Mouse (Mus musculus): Measurements from ENCODE around the gene Dcp1a.

The Dcp1a gene

GRCm38 (mm10) chr14:30479361-30479948 lies at the start of gene Dcp1a:
Dcp1a (plus strand) TSS chr14:30479535.
- DNase-seq (ENCODE audit: low spot score in 2 of 2): peak; percentile 95 to 97

- no peak for DNase-seq (ENCODE audit: low spot score in 2 of 2)
Measured at GRCm38 (mm10) chr14:30429606-30430005, 49.7 kb upstream of the Dcp1a start.

DNA sequence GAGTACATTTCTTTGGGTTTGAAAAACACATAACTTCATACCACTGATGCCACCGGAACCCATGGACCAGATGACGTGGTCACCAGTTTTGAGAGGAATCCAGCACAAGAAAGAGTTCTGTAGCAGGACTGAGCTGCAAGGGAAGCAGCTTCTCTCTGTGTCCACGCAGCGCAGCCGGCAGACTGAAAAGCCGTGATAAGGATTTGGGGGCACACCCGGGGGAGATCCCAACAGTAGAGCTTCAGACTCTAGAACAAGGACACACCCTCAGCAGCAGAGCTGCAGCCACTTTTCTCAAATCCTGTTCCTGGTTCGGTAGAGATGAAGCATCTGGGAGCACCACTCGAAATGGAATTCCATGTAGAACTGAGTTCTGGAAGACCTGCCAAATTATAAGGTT lies 49.3 kb upstream of the Dcp1a start:
- DNase-seq (ENCODE audit: low spot score in 2 of 2): no peak

GRCm38 (mm10) chr14:30430446-30430845 lies 48.9 kb upstream of the Dcp1a start:
- DNase-seq (ENCODE audit: low spot score in 2 of 2): no peak

DNA sequence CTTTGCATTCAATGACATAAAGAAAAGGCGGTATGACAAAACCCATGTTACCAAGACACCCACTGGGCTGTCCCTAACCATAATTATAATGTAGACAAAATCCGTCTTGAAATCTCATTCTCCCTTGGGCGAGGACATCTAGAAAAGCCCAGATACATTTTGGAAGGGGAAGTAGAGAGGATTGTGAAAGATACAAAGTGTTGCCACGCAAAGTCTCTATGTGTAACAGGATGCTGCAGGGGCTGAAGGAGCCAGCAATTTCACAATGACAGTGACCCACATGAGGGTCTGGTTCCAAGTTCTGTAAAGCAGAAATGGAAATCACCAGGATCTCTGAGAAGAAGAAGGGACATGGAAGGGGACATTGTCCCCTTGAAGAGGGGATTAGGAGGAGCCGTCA lies 44.0 kb upstream of the Dcp1a start:
- DNase-seq (ENCODE audit: low spot score in 2 of 2): no peak

DNA sequence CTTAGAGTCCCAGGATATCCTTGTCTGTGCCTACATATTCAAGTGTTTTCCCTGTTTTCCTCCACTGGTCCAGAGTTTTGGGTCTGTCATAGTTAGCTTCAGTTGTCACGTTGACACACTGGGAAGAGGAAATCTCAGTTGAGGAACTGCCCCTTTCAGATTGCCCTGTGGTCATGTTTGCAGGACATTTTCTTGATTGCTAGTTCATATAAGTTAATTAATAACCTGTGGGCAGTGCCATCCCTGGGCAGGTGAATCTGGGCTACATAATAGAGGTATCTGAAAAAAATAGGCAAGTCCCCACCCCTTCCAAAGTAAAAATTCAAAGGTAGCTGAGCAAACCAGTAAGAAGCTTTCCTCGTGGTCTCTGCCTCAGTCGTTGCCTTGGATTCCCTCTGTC lies 39.4 kb upstream of the Dcp1a start:
- no peak for DNase-seq (ENCODE audit: low spot score in 2 of 2)

DNA sequence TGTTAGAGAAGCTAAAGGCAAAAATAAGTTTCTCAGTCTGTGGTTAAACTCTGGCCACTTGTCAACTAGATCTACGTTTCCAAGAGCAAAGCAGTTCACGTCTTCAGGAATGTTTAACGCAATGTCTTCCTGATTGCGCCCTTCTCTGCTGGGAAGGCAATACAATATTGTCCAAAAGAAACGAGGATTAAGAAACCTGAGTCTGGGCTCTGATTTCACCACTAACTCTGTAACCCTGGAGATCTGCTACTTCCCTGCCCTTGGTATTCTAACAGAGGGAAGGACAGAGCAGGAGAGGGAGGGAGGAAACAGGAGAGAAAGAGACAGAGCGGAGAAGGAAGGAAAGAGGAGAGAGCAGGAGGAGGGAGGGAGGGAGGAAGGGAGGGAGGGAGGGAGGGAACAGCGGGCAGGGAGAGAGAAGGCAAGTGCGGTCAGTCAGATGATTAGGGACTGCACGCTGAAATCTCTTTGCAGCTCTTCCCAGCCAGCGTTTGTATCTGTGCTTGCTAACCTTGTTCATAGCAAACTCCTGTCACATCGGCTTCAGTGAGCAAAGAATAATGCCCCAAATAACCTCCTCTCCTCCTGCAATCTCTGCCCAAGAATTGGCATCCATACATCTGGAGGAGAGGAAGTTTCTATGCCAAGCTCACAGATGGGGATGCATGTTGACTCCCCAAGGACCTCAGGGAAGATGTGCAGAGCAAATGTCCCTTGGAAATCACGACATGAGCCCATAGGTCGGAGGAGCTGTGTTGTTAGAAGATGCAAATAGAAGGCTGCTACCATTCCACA lies 23.3 kb upstream of the Dcp1a start:
- DNase-seq (ENCODE audit: low spot score in 2 of 2): no peak

DNA sequence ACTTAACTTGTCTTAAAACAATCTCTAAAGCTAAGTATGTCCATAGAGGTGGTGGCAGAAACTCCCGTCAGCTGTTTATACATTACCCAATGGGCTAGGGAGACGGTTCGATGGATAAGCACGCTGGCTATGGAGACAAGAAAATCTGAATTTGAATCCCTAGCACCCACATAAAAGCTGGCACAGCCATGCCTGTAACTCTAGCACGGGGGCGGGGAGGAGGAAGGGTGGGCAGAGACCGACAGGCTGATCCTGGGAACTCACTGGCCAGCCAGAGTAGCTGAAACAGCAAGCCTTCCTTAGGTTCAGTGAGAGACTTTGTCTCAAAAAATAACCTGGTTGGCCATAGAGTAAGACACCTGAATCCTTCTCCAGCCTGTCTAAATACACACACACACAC lies 21.9 kb upstream of the Dcp1a start:
- no peak for DNase-seq (ENCODE audit: low spot score in 2 of 2)

DNA sequence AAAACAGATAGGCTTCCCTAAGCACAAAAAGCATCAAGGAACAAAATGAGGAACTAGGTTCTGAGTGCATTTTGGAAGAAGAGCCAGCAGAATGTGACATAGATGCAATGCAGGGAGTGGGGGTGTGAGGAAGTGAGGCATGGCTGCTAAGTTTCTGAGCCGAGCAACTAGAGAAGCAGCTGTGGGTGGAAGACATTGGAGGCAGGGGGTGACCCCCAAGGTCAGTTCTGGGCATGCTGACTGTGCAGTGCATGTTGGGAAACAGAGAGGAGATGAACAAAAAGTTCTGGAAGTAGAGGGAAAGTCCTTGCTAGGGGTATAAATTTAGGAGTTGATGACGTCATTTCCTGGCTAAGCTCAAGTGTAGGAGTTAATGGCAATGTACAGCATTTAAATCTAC lies 21.4 kb upstream of the Dcp1a start:
- peak in 1 of 2 experiments; percentile 55 for DNase-seq (ENCODE audit: low spot score in 2 of 2)

DNA sequence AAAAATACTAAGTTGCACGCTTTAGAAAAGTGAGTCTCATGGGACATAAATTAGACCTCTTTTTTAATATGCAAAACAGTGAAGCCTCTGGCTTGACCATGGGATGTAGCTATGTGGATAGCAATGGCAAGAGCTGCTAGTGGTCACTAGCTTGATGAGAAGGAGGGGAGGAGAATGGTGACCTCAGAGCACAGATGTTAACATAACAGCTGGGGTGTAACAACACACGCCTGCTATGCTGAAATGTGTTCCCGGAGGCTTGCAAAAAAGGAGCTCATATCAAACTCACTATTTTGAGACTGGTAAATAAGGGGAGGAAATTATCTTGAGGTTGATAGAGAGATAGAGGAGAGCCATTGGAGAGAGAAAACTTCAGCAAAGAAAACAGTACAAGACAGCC lies 20.5 kb upstream of the Dcp1a start:
- no peak for DNase-seq (ENCODE audit: low spot score in 2 of 2)

GRCm38 (mm10) chr14:30459891-30460523 lies 19.3 kb upstream of the Dcp1a start:
- peak; percentile 51 to 72 for DNase-seq (ENCODE audit: low spot score in 2 of 2)

DNA sequence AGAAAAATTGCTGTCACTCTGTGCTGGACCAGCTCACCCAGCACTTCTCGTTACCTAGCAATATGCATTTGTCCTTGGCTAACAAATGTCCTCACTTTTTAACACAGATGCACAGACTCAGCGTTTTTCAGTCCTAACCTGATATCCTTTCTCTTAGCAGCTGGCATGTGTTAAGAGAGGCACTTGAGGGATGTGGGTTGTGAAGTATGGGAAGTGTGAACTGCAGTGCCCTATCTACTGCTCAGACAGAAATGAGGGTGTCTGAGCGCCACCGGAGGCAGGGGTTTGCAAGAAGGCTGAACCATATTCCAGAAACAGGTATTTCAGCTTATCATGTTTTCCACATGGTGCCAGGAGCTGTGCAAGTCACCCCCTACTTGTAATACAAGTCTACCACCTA lies 16.0 kb upstream of the Dcp1a start:
- DNase-seq (ENCODE audit: low spot score in 2 of 2): no peak

DNA sequence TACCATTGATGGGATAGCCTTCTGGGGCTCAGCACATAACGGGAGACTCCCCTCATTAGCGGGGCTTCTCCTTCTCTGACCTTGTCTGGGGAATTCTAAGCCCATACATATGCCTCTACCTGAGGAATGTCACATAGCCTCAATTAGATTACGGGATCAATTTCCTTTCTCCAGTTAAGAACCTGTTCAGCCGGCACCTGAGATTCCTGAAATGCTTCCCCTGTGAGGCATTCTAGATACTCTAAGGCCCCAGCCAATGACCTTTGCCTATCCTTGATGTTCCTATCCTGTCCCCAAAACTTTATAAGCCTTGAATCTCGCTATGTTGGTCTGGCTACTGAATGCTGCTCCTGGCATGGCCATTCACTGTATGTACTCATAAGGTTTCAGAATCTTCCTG lies 5.7 kb upstream of the Dcp1a start:
- DNase-seq (ENCODE audit: low spot score in 2 of 2): no peak

DNA sequence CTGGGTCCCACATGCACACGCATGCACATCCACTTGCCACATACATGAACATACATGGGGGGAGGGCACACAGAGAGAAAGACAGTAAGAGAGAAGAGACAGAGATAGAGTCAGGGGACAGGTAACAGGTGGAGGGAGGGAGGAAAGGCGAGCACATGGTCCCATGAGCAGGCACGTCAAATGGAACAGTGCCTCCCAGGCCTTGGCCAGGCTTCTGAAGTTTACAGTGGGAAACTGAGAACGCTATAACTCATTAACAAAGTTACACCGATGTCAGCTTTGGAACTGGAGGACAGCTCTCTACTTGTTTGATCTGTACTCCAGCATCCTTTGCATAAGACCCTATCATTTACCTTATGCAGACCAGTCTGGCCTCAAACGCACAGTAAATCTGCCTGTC lies 4.9 kb upstream of the Dcp1a start:
- no peak for DNase-seq (ENCODE audit: low spot score in 2 of 2)

DNA sequence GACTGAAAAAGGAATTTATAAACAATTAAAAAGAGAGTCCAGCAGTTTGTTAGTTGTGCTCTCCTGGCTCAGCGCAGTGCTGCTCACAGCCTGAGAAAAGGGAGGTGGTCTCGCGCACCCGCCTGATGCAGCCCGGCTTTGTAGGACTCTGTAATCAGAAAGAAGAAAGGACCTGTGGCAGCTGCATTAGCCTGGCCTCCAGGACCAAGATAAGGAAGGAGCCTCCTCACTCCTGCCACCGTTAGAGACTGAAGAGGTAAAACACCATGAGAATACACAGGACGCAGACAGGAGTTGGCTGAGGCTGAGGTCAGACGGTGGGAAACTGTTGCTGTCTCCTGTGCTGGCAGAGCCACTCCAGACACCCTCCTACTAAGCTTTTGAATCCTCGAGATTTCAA lies 12.0 kb downstream of the Dcp1a start, which contains the start of gene Cacna1d:
TSS of gene Cacna1d (minus strand) at position 114 of the 400 bp plus-strand sequence.
- no peak for DNase-seq (ENCODE audit: low spot score in 2 of 2)

DNA sequence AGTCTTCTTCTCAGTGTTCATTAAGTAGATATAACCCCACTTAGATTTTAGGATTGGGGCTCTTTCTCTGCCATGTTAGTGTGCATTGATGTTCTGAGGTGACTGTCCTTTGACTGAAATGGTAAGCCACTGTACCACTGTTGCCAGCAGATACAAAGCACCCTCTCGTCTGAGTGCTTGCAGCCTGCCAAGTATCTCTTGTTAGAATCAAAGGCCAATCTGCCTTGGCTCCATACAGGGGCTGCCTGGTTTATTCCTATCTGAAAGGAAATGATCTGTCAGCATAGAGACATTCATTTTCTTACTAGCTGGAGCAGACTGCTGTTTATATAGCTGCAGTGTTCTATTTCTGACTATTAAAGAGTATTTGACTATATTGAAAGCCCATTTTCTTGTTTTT lies 13.9 kb downstream of the Dcp1a start:
- no peak for DNase-seq (ENCODE audit: low spot score in 2 of 2)

GRCm38 (mm10) chr14:30494998-30495397 lies 15.7 kb downstream of the Dcp1a start:
- DNase-seq (ENCODE audit: low spot score in 2 of 2): no peak

- no peak for DNase-seq (ENCODE audit: low spot score in 2 of 2)
Measured at GRCm38 (mm10) chr14:30498202-30498601, 18.9 kb downstream of the Dcp1a start.

DNA sequence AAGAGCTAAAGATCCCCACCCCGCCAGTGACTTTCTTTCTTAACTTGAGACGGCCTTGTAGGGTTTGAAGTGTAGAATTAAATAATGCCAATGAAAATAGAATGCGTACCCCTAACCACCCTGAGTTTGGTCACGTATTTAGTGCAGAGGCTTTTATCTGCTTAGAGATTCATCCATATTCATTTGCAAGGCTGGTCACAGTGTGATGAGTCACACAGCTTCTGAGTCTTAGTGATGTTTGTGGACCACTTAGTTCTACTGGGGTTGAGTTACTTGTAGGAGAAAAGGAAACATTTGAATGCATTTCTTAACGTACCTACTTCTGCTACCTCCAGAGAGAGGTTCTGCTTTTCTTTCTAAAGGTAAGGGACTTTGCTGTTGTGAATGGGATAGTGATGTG lies 25.7 kb downstream of the Dcp1a start:
- DNase-seq (ENCODE audit: low spot score in 2 of 2): no peak

GRCm38 (mm10) chr14:30510214-30510763 lies 31.0 kb downstream of the Dcp1a start:
- no peak for DNase-seq (ENCODE audit: low spot score in 2 of 2)

GRCm38 (mm10) chr14:30512896-30513295 lies 33.6 kb downstream of the Dcp1a start:
- DNase-seq (ENCODE audit: low spot score in 2 of 2): no peak

DNA sequence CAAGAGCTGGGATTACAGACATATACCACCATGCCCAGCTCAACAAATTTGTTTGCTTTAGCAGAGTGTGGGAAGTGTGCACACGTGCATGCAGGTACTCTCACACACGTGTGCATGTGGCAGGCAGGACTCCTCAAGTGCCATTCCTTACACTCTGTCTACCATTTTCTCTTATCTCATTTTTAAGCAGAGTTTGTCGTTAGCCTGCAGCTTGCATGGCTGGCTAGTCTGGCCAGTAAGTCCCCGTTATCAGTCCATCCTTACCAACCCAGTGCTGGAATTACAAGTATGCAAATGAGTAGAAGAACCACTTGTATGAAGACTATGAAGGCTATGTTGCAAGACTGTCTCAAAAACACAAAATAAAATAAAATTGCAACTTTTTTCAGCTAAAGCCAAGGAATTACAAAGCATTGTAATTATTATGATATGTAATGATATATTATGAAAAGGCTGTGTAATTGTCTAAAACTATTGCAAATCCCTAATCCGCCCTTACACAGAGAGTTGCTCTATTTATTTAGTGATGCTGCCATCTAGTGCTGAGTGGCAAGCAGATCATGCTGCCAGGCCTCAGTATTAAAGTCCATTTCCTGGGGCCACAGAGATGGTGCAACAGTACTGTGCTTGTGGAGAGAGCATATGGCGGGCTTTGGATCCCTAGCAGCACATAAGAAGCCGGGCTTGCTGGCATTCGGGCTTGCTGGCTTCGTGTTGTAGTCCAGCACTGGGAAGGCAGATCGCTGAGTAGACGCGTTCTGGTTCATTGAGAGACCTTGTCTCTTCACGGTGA lies 36.8 kb downstream of the Dcp1a start:
- no peak for DNase-seq (ENCODE audit: low spot score in 2 of 2)

All from natural killer cell, adult 2 months (primary cell).